Mouse (Mus musculus) spleen, adult 18-20 months (tissue): ENCODE measurements around the gene Slc22a5.

Source experiments
- DNase-seq, 2 experiments: peaks; one replicate each; pipeline ENCODE4 v3.0.0; 2022; ENCODE audit warnings: mixed read lengths in 2 of 2

Slc22a5 gene

DNA sequence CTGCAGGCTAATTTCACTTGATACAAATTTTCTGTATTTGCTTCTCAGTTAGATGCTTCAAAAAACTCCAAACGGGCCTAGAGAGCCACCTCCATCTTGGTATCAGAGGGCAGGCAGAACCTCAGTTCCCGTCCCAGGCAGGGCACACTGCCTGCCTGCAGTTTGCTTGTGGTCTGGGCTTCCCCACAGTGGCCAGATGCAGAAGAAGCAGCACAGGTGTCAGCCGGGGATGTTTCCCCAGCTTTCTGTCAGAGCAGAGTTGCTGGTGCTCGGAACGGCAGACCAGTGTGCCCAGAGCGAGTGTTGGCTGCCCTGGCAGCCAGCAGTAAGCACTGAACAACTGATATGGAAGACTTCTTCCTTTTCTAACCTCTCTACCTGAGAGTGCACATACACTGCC lies 52.3 kb downstream of the Slc22a5 start:
- DNase-seq, result peak; percentile 27 to 31

DNA sequence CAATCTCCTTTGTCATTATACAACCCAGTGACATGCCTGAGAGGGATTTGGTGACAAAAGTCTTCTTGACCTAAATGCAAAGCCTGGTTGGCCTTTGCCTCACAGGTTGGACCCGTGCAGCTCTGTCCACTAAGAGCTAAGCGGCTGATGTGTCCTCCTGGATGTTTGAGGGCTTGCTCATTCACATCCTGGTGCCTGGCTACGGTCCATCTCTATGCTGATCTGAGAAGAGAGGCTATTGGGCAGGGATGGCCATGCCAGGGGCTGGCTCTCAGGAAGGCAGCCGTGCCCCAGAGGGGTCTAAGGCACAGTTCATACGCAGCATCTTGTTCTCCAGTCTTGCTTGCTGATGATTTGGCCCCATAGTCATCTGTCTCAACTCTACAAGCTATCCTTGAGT lies 53.7 kb downstream of the Slc22a5 start:
- no peak for DNase-seq

DNA sequence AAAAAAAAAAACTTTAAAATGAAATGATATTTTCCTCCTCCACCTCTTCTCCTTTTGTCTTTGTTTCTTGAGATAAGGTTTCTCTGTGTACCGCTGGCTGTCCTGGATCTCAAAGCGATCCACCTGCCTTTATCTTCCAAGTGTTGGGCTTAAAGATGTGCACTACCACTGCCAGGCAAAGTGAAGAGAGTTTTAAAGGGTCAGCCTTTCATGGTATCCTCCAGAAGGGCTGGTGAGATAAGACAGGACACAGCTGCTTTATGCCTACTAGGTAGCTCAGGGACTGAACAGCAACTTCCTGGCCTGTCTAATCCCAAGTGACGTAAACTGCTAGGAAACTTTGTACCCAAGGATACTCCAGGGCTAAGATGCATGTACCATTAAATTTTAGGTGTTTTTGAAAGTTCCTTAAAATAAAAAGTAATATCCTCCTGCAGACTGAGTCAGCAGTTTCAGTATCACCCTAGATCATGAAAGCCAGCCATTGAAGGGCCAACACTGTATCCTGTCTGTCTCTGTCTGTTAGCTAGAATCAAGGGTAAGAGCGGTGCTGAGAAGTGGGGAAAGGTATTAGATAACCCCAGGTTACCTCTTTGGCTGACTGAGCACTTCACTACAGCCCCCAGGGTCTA lies 56.0 kb downstream of the Slc22a5 start:
- no peak for DNase-seq

- DNase-seq, result no peak
These were observed 66.1 kb downstream of the Slc22a5 start for GRCm38 (mm10) chr11:53825409-53825808.

- DNase-seq, result no peak
These were observed 69.5 kb downstream of the Slc22a5 start for GRCm38 (mm10) chr11:53821945-53822338.

- no peak for DNase-seq
These were observed 70.1 kb downstream of the Slc22a5 start for GRCm38 (mm10) chr11:53821230-53821944.

DNA sequence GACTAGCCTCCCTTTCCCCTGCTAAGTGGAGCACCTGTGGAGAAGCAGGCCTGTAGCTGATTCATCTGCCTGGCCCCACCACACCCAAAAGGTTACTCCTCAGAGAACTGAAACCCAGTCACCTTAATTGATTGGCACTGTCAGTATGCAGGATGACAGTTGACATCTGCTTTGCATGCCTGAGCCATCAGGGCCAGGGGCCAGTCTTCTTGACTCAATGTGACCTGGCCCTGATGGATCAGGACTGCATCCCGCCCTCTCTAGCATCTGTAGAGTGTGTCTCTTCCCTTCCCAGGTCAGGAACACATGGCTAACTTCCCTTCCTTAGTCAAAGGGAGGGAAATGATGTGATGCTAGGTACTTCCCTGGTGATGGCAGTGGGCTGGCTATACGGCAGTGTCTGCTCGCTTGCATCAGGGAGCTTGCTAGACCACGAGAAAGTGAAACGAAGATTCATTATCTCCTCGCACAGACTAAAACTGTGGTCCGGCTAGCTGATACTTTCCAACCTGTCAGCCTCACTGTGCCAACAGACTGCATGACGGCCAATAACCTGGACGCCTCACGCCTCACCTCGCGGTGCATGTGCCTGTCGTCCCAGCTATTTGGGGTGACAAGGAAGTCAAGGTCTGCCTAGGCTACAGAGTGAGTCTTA lies 70.8 kb downstream of the Slc22a5 start:
- no peak for DNase-seq

DNA sequence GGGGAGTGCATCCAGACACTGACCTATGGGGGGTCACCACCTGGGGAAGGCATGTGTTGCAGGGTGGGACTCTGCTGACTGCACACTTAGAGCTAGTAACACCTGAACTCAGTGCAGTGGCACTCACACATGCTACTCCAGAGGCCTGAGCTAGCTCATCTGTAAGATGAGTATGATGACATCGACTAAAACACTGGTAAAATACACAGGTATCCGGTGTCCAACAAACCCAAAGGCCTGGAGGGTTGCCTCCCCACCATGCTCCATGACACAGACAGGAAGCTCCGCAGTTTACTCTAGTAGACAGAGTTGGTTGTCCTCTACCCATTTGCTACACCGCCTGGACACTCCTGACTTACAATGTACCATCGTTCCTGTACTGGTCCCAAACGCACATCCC lies 71.9 kb downstream of the Slc22a5 start:
- no peak for DNase-seq

DNA sequence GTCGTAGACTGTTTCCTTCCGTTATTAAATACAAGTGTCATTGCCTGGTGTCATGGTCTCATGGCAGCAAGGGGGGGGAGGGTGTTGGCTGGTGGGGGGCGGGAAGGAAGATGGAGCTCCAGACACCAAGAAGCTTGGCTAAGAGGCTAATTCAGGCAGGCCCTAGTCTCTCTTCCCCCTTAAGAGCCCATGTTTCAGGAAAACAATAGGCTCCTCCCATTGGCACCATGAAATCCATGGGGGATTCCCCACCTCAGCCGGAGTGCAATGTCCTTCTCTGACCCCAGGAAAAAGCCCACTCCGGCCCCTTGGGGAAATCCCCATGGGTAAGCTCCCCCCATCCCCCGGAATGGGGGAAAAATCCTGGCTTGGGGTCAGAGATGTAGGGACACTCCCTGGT lies 72.7 kb downstream of the Slc22a5 start:
- DNase-seq, result no peak

DNA sequence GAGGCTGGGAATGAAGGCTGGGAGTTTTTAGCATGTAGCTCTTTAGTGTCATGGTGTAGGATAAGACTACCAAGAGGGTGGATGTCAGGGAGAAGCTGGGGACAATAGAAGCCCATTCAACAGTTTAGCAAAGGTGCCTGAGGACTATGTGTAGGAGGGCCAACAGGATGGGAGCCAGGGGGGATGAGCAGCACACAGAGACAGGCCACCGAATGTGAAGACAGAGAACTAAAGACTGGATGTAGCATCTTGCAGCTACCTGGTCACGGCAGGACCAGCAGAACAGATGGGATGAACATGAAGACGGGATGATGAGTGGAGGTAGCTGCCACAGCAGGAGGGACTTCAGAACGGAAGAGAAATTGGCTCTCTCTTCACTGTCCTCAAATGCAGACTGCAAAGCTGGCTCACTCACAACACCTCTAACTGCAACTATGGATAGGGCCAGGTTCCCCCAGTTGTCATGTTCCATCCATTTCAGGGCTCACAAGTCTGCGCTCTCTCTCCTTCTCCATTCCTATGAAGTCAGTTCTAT lies 74.6 kb downstream of the Slc22a5 start:
- DNase-seq, result no peak

DNA sequence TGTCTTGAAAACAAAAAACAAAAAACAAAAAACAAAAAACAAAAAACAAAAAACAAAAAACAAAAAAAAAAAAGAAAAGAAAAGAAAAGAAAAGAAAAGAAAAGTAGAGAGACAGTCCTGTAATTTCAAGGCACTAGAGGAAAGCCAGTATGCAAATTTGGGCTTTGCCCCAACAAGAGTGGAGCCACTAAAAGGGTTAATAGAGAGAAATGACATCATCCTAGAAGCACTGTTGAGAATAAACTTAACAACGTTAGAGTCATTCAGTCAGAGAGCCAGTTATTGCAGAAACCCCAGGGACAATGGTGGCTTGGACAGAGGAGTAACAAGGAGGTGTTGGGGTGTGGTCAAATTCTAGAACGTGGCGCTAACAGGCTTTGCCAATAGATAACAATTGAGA lies 76.7 kb downstream of the Slc22a5 start:
- no peak for DNase-seq
